Comparison of ENCODE assay signal across 14 mouse cellular contexts in the genomic region with DNA sequence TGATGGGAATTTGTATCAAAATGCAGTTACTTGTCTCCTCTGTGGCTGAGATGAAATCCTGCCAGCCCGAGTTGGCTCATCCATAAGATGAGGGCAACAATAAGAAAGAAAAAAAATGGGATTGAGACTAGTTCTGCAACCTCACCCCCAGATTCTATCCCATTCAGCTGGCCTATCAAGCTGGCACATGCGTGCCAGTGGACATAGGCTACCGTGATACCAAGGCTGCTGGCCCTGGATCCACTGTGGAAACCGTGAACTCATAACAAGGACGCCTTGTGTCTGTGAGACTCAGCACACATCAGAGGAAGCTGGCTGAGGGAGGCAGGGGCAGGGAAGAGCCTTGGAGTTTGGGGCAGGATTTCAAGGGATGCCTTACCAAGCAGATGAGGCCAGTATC.
"Had no signal": no experiment of that assay in that cellular context is flagged by ENCODE, and none has a peak within 500 bp of the region (broad histone marks: within the 10 kb centered on the region; RNA-seq: fewer than 3 reads in every experiment).

No protein-coding gene starts in this region.

- H3K27me3 ChIP-seq: lung, embryonic 15.5 days; neural tube, embryonic 13.5 days had no signal

- ATAC-seq: liver, embryonic 12.5 days; liver, postnatal 0 days; midbrain, embryonic 16.5 days had no signal

- H3K4me2 ChIP-seq: liver, embryonic 12.5 days; lung, embryonic 15.5 days; midbrain, embryonic 11.5 days; neural tube, embryonic 13.5 days had no signal

- H3K9ac ChIP-seq: liver, embryonic 12.5 days; liver, postnatal 0 days; lung, embryonic 15.5 days; neural tube, embryonic 13.5 days had no signal

- H3K27ac ChIP-seq: limb, embryonic 10.5 days; liver, embryonic 12.5 days; lung, embryonic 15.5 days; macrophage; neural tube, embryonic 13.5 days had no signal

- H3K36me3 ChIP-seq: limb, embryonic 10.5 days; lung, embryonic 15.5 days; neural tube, embryonic 13.5 days had no signal

- H3K4me3 ChIP-seq: limb, embryonic 10.5 days; liver, embryonic 12.5 days; lung, embryonic 15.5 days; megakaryocyte, embryonic 14.5 days; neural tube, embryonic 13.5 days had no signal

- DNase-seq: kidney, adult 8-10 months; kidney, postnatal 25 days; liver, postnatal 0 days; lung, postnatal 14 days; right cerebral cortex, postnatal 25 days; thymus, postnatal 36 days had no signal

- H3K9me3 ChIP-seq: limb, embryonic 10.5 days; liver, embryonic 12.5 days; lung, embryonic 15.5 days; neural tube, embryonic 13.5 days had no signal
